Mouse (Mus musculus) adrenal gland, adult 18-20 months (tissue): ENCODE results near the gene 0610030E20Rik. TPM values are rescaled to one million over a fixed set of nuclear protein-coding genes. Genes with fewer than 3 reads are reported as not detected.

ENCODE experiments used
- DNase-seq, 2 experiments: peaks; one replicate each; pipeline ENCODE4 v3.0.0; 2021 to 2022; ENCODE audit warnings: low spot score in 2 of 2
- total RNA-seq, 2 experiments: library from RNA; stranded (reverse); gene quantifications; 1 replicate in 1 of 2; 2 replicates in 1 of 2; pipeline ENCODE4 v1.2.3; 2021

0610030E20Rik gene
- total RNA-seq, 2 experiments from 2014 or later: 24.2 to 33.2 TPM

DNA sequence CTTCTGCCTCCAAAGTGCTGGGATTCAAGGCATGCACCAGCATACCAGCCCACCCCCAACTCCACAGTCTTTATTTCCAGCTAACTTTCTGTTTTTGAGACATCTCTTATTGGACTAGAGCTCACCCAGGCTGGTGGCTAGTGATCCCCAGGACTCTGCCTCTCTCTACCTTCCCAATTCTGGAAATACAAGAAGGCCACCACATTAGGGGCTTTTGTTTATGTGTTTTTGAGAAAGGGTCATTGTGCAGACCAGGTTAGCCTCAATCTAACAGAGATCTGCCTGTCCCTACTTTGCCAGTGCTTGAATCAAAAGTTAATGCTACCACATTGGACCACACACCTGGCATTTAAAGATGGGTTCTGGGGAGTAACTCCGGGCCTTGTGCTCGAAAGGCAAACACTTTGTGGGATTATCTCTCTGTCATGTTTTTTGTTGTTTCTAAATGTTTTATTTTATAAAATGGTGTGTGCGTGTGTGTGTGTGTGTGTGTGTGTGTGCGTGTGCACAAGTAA, 20.4 kb downstream of the 0610030E20Rik start:
- DNase-seq: no peak

GRCm38 (mm10) chr6:72369557-72369956, 22.4 kb downstream of the 0610030E20Rik start:
- no peak for DNase-seq

GRCm38 (mm10) chr6:72370091-72370490, 23.0 kb downstream of the 0610030E20Rik start:
- peak in 1 of 2 experiments; percentile 65 for DNase-seq

DNA sequence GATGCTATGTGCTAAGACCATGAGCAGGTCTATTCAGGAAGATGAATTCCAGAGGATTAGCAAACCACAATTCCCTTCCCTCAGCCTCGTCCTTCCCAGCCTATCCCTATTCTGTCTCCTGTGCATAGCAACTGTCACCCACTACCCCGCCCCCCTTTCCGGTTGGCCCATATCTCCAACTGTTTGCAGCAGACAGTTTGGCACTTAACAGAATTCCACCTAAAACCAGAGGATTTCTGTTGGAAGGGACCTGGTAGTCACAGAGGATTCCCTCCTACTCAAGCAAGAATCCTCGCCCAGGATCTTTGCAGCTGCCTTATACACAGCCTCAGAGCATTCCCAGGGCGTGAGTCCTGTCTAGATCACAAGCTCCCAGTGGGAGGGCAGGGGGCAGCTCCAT, 24.0 kb downstream of the 0610030E20Rik start:
- DNase-seq: no peak

DNA sequence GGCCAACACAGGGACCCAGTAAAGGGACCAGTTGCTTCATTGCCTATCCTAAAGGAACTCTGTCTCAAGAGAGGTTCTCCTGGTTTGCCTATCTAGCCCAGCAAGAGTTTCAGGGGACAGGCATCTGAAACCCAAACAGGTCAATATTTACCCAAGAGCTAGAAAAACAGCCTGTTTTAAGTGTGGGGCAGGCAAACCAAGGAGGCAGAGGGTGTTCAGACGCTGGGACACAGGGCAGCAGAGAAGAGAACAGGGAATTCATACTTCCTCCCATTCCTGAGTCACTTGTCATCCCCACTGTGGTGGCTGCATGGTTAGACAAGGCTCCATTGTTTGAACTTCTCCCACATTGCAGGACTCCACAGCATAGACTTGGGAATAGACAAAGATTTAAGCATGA, 24.5 kb downstream of the 0610030E20Rik start:
- DNase-seq: no peak

GRCm38 (mm10) chr6:72373184-72373583, 26.1 kb downstream of the 0610030E20Rik start:
- DNase-seq: no peak

DNA sequence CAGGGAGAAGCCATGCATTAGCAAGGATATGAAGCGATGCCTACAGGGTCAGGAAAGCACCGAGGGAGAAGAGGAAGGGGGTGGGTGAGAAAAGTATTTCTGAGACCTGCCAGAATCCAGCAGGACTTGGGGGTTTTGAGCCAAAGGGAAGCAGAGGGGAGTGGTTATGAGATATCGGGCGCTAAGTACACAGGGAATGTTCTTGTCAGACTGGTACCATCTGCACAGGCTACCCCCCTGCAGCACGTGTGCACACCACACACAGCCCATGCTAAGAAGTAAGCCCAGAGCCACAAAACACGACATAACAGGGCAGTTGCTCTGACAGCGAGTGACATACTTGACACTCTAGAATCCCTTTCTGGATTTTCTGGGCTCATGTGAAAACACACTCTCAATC, 27.1 kb downstream of the 0610030E20Rik start:
- DNase-seq: no peak

DNA sequence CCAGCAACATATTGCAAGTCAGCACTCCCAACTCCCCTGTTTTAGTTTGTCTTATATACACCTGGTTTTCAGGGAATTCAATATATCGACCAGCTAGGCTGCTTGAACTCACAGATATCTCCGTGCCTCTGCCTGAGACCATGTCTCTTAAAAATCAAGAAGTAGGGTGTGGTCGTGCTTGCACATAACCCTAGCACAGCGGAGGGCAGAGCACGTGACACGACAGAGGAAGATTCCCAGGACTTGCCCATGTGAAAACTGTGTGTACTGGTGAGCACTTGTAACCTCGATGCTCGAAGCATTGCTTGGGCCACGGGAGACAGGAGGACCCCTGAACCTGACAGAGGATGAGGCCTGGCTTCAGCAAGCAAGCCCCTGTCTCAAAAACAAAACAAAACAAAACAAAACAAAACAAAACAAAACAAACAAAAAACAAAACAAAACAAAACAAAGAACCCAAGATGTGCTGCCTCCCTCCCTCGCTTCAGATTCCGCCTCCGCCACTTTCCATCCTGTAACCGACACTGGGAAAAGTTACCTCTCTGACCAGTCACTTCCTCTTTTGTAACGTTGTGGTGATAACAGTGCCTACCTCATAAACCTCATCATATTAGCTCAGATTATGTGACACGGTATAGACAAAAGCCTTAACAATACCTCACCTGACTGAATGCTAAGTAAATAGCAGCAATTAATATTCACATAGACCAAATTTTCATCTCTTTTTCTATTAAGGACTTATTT, 27.9 kb downstream of the 0610030E20Rik start:
- DNase-seq: no peak

DNA sequence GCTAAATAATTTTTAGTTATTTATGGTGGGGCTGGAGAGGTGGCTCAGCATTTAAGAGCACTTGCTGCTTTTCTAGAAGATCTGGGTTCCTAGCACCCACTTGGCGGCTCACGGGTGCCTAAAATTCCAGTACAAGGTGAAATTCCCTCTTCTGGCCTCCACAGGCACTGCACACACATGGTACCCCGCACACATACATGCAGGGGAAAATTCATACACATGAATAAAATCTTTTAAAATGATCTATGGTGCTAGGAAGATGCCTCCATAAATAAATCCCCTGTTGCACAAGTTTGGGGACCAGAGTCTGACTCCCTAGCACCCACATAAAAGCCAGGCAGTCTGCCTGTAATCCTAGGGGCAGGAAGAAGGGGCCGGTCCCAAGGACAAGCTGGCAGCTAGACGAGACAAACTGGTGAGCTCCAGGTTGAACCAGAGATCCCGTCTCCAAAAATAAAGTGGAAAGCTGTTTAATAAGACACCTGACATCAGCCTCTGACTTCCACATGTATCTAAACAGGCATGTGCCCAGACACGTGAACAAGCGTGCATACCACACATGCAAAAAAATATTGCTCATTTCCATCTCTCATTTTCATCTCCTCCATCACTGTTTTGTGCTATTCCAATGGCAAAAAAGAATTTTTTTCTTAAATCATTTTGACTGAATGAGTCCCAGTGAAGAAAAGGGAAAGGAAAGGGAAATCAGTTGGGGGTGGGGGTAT, 31.6 kb downstream of the 0610030E20Rik start:
- DNase-seq: no peak

DNA sequence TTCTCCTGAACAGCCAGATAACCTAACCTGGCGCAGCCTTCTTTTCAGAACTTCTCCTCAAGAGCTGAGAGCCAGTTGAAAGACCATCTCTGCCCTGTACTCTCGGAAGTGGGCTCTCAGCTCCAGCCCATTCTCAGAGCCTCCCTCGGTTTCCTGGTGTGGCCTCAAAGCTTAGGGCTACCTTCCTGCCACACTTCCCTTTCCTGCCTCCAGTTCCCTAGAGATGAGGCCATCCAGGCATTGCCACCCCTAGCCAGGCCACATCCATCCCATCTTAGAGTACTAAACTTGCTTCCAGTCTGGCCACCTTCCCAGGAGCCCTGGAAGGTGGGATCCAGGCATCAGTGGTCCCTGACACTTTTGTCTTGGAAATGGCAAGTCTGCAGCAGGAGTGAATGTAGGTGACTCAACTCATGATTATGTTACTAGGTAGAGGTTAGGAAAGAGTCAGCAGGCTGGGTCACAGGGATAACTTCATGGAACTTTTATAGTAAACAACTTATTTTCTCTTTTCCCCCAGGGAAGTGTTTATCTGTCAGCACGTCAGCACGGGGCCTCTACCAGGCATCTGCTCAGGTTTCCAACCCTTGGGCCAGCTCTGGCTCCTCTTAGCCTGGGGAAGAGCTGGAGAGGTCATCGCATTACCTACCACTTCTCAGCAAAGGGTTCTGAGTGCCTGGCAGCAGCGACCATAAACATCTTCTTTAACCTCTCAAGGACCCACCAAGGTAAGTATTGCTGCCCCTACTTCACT, 32.4 kb downstream of the 0610030E20Rik start:
- no peak for DNase-seq

GRCm38 (mm10) chr6:72380131-72380770, 33.1 kb downstream of the 0610030E20Rik start, which contains the start of gene Vamp5:
Vamp5 (minus strand) TSS chr6:72380468.
- peak; percentile 79 to 85 for DNase-seq

GRCm38 (mm10) chr6:72382494-72382893, 35.4 kb downstream of the 0610030E20Rik start:
- DNase-seq: no peak

DNA sequence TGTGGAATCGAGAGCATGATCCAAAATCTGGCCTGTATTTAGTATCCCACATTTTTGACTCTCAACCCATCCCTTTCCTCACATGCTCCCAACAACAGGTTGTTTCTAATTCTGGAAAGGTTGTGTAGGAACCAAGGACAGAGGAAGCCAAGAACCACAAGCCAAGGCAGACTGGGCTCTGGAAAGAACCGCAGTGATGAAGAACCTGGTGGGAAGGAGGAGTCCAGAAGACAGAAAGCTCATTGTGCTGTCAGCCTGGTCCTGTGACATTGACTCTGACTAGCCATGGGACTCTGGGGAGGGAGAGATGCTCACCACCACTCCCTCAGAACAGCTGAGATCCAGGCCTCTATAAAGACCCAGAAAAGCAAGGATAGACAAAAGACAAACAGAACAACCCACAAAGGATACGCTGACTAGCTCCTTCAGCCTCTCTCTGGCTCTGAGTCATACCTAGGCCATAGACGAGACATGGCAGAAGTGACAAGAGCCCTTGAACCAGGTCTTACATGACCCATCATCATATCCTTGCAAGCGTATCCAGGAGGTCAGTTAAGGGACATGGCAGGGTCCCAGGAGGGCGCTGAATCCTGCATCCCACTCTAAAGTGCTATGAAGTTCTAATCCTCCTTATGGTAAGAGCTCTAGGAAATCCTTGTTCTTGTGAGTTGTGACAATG, 36.2 kb downstream of the 0610030E20Rik start:
- DNase-seq: no peak

GRCm38 (mm10) chr6:72383952-72384351, 36.8 kb downstream of the 0610030E20Rik start:
- DNase-seq: no peak

GRCm38 (mm10) chr6:72385258-72385657, 38.1 kb downstream of the 0610030E20Rik start:
- DNase-seq: no peak

- DNase-seq: no peak
These were observed 39.4 kb downstream of the 0610030E20Rik start for GRCm38 (mm10) chr6:72386561-72386960.

DNA sequence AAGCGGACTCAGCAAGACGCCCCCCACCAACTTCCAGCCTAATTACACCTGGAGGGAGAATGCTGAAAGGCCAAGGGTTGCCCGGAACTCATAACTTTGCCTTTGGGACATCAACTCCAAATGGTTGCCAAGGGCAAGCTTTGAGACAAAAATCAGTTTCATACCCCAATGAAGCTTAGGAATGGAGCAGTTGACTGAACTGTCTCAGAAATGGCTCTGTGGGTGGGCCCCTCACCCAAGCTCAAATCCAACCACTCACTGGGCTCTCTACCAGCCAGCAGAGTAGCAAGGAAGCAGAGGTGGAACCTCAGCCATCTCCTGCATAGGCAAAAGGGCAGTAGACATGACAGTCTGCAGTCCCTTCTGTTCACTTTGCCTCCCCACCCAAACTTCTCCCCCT, 40.7 kb downstream of the 0610030E20Rik start:
- no peak for DNase-seq

GRCm38 (mm10) chr6:72388266-72388665, 41.1 kb downstream of the 0610030E20Rik start:
- DNase-seq: no peak

GRCm38 (mm10) chr6:72388791-72389329, 41.7 kb downstream of the 0610030E20Rik start:
- DNase-seq: no peak

DNA sequence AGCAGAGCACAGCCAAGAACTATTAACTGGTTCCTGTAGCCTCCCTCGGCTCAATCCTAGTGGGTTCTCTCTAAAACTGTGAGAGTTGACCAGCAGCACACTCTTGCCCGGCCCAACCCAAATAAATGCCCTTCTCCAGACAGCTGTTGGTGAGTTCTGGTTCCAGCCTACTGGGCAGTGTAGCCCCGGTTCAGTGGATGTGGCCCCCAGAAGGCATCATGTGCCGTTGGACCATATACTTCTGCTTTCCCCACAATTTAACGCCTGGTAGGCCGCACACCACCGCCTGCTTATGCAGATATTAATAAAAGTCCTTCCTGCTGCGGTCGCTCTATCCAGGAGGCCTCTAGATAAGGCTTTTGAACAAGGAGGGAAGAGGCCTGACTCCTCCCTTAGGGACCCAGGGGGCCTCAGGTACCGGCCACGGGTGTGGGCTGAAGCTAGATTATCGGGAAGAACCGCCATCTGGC, 42.4 kb downstream of the 0610030E20Rik start:
- DNase-seq: peak; percentile 42 to 52
